Mouse (Mus musculus): ENCODE results near the gene Aanat.

Aanat gene

GRCm38 (mm10) chr11:116586310-116586709, at the start of gene Aanat:
Aanat (plus strand) TSS chr11:116586432.
- peak; percentile 89 for DNase-seq

GRCm38 (mm10) chr11:116536685-116537084, 49.5 kb upstream of the Aanat start:
- DNase-seq: no peak

- DNase-seq: no peak
Observed at GRCm38 (mm10) chr11:116537388-116537787, 48.8 kb upstream of the Aanat start.

GRCm38 (mm10) chr11:116538142-116538735, 48.0 kb upstream of the Aanat start:
- no peak for DNase-seq

GRCm38 (mm10) chr11:116541183-116541582, 45.0 kb upstream of the Aanat start:
- no peak for DNase-seq

DNA sequence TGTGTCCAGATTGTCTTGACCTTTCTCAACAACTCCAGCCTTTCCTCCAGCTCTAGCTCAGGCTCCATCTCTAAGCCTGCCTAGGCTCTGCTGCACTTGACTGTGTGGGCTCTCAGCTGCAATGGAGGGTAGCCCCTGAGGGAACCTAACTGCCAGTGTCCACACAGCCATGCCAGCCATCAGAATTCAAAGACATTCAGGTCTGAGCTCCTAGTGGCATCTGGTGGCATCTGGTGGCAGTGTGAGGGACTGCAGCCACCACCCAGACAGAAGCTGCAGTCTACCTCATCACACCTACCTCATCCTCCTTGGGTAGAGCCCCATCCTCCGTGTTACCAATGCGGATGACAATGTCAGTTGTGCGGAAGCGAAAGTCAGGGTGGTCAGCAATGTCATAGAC, 43.1 kb upstream of the Aanat start:
- no peak for DNase-seq

DNA sequence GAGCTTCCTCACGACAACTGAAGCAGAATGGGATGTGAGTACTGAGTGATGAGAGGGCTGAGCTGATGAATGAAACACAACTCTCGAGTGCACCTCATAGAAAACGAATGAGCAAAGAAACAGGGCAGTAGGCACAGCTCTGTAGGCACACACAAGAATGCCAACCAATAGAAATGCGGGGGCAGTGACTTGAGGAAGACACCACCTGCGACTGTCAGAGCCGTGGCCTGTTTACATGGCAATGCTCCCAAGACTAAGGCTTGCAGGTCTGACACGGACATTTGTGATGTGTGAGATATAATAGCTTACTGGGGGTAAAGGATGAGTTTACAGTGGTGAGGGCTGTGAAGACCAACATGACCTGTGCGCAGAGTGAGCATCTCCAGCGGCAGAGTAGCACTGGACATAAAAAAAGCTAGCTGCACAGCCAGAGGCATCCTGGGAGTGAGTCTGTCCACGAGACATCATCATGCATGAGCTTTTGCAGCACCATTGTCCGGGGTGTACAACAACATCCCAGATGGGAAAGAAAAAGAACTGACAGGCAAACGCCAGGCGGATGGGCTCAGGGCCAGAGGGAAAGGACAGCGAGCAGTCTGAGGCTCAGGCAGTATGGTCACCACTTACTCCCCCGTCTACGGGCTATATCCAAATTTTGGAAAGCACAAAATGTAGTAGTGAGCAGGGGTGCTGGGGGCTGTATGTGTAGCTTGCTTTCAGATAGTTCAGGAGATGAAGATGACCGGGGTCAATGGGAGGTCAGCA, 38.8 kb upstream of the Aanat start:
- DNase-seq: no peak

GRCm38 (mm10) chr11:116548780-116549179, 37.5 kb upstream of the Aanat start:
- peak; percentile 91 for DNase-seq

GRCm38 (mm10) chr11:116549273-116550038, 36.8 kb upstream of the Aanat start:
- DNase-seq: no peak

DNA sequence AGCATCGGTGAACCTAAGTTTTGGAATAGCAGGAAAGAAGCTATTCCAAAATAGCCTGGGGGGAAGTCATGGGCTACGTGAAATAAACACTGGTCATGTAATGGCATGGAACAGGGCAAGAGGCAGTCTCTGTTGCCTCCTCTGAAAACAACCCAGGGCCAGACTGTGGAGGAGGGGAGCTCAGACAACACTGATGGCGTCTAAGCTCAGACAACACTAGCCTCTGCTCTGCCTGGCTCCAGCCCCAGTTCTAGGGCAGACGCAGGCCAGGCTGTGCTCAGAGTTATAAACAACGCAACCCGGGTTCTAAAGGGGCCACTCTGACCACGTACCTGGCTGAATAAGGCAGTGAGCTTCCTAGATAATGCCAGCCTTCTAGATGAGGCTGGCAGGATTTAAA, 35.5 kb upstream of the Aanat start:
- DNase-seq: no peak

- DNase-seq: no peak
Observed at GRCm38 (mm10) chr11:116552194-116552593, 34.0 kb upstream of the Aanat start.

DNA sequence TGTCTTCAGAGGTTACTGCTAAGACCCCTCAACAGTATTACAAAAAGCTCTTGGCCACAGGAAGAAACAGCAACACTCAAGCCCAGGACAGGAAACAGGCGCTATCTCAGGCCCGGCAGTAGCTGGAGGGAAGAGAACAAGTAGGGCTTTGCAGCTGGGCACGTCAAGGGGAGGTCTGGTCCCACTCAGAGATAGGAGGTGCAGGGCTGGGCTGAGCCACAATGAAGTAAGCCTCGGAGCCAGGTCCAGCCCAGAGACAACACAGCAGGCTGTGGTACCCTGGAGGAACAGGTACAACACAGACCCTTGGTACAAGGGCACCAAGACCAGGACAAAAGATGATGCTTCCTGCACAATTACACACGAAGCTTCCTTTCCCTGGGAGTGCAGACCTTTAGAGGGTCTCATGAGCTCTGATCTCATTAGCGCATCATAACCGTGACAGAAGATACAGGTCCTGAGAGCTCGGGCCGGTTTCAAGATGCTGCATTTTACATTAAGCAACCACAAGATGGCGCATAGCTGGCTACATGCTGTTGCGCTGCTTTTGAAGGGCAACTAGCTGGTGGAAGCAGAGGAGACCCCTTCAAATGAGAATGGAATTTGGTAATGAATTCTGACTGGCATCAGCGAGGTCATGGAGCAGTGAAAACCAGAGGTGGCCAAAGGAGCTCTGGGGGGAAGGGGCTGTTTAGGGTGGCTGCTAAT, 31.9 kb upstream of the Aanat start:
- DNase-seq: peak; percentile 91

GRCm38 (mm10) chr11:116555572-116555971, 30.7 kb upstream of the Aanat start:
- DNase-seq: no peak

DNA sequence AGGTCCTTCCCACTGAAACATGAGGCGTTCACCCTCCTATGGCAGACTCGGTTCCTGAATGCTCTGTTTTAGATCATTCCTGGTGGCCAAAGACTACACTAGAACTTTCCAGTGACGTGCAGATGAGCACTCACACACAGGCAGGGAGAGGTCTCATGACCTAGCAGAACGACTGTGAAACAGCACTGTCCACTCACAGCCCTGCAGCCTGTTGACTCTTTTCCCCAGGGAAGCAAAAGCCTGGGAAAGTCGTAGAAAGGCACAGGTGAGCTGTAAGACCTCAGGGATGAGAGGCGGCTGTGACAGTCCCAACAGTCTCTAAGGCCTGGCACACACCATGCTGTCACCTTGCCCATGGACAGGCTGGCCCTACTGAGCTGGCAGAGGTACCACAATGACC, 29.9 kb upstream of the Aanat start:
- peak; percentile 93 for DNase-seq

DNA sequence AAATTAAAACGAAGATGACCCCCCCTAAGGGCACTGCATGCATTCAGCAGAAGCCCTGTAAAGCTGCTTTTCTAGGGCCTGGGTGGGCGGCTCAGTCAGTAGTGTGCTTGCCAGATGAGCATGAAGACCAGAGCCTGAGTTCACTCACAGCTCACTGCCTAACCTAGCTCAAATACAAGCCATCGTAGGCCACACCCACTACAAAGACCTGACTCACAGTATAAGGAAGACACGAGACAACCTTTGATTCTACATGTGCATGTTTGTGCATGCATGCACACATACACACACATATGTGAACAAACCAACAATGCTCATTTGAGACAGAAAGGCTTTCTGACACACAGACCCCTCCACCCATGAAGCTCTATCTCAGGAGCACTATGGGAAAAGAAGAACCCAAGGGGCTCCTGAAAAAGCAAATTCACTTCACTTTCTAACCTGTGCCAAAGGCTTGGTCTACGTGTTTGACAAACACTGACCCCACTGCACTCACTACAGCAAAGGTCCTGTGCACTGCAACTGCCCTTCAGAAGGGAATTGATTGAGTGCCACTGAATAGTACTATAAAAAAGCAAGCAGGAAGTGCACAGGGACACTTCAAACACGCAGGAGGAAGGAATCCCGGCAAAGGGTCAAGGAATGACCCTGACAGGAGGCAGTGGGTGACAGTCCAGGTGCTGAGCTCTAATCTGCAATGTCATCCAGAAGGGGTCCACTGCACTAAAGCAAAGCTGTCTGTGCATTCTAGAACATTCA, 20.8 kb upstream of the Aanat start:
- DNase-seq: no peak

GRCm38 (mm10) chr11:116567531-116567930, 18.7 kb upstream of the Aanat start:
- peak; percentile 92 for DNase-seq

- no peak for DNase-seq
Observed at GRCm38 (mm10) chr11:116570821-116571220, 15.4 kb upstream of the Aanat start.

GRCm38 (mm10) chr11:116571767-116572679, 14.2 kb upstream of the Aanat start:
- DNase-seq: peak; percentile 95

DNA sequence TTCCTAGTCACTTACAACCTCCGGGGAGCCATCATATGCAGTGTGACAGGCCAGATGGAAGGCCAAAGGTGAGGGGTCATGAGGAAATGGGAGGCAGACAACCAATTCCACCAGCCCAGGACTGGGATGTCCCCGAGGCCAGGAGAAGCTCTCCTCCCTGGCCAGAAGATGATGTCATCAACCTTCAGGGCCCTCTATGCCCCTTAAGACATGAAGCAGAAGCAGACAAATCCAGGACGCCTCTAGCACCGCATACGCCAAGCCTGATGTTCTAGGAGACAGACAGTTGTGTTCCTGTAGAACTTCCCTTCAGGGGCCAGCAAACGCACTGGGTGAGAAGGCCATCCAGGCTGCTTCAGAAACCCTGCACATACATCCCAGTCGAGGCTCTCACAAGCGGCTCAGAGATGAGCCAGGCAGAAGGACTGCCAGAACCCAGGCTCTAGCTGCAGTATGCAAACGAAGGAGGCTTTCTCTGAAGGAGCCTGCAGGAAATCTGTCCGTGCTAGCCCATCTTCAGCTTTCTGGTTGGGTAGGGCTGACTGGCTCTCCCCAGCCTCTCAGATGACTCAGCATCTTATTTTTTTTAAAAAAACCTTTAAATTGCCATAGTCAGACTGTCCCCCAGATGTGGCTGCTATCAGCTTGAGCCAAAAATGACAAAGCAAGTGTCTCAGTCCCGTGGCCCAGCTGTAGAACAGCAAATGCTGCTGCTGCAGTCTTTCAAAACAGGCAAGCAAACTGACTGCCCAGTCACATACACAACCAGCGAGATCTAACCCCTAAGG, 13.3 kb upstream of the Aanat start:
- DNase-seq: peak; percentile 95

- no peak for DNase-seq
Observed at GRCm38 (mm10) chr11:116574486-116574885, 11.7 kb upstream of the Aanat start.
